Mouse (Mus musculus): ENCODE results near the gene B3galt2.

DNA sequence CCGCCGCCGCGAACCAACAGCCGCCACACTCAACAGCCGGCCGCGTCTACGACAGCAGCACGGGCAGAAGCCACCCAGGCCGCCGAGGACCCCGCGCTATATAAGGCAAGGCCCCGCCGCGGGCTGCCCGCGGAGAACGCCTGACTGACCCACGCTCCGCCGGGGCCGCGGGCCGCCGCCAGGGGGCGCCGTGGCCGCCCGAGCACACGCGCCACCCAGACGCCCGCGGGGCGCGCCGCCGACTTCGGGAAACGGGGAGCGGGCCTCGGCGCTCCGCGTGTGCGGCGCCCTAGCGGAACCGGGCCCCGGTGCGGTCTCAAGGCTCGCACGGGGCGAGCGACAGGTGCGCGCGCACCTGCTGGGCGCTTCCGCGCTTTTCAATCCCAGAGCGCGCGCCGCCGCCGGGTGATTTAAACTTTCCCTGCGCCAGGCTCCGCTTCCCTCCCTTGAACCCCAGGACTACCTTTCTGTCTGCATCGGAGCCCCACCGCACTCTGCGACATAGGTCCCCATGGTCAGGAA lies 62.3 kb downstream of the B3galt2 start, which contains the start of gene Cdc73:
- TF ChIP-seq POLR2A (IDR thresholded peaks at IDR 0.05; ENCODE audit: low read depth, low read length): no peak
- TF ChIP-seq CTCF (conservative IDR thresholded peaks at IDR 0.05; ENCODE audit: insufficient read depth, insufficient read length, low read depth, low read length): peak; percentile 54

Data from kidney, adult 2 months (tissue).